Mouse (Mus musculus) lung, adult 18-20 months (tissue): ENCODE results near the gene Zbtb12.
A peak's percentile ranks its signal among the peaks of the same experiment; 100 is the strongest.

Experiments used
- DNase-seq, 2 experiments: peaks; one replicate each; pipeline ENCODE4 v3.0.0; 2022; ENCODE audit warnings: mixed read lengths in 2 of 2

The Zbtb12 gene

DNA sequence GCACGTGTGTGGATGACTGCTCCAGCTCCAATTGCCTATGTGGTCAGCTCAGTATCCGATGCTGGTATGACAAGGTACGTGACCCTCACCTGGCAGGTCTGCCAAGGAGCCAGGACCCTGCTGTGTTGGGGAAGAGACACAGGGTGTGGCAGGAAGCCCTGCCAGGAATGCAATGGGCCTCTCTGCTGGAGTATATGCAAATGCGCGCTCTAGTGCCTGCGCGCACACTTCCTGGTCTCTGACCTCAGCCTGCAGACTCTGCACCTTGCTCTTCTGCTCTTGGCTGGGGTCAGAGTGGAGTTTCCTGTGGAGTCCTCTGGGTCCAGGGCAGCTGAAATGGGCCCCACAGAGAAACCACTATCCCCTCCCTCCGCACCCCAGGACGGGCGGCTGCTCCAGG, 31.7 kb downstream of the Zbtb12 start:
- DNase-seq = no peak

DNA sequence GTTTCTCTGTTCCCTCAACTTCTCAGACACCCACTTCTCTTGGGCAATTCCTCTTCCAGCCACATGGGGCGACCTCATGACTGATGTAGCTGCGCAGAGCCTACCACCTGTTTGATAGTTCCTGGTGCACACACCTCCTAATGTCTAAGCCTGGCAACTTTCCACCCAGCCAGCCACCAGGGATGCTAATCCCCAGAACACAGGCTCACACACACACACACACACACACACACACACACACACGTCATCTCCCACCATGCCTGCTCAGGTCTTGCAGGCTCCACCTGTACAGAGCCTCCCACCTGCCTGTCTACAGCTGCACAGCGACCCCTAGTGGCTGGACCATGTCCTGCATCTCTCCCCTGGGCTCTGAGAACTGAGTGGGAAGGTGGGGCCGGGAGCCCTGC, 32.7 kb downstream of the Zbtb12 start:
- DNase-seq = peak; percentile 80 to 85

DNA sequence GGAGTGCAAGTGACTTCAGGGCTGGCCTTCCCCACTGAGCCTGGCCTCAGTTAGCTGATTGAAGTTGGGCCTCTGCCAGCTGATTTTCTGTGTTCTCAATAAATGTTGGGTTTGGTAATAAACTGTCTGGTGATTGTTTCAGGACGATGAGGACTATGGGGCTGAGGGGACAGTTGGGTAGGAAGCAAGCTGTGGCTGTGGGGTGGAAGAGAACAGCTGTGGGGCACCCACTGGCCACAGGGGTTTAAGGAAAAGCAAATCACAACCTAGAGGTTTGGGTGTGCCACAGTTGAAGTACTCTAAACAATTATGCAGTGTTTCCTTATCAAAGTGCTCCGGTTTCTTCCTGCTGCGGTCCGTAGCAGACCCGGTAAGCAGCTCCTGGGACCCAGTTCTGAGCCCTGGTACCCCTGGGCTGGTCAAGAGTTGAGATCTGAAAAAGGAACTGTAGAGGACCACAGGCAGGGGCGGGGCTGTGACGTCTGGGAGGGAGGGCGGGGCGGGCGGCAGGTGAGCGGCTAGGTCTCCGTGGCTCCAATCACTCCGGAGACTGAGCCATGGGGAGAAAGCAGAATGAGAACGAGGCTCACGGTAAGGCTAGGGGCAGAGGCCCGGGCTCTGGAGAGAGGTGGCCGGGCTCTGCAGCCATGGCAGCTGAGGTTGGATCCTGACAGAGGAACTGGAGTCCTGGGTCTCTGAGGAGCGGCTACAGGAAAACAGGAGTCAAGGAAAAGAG, 34.8 kb downstream of the Zbtb12 start, which contains the start of gene Slc44a4:
Gene Slc44a4, plus strand, starts transcription at position 537 of the 736 bp plus-strand sequence.
- DNase-seq = no peak

DNA sequence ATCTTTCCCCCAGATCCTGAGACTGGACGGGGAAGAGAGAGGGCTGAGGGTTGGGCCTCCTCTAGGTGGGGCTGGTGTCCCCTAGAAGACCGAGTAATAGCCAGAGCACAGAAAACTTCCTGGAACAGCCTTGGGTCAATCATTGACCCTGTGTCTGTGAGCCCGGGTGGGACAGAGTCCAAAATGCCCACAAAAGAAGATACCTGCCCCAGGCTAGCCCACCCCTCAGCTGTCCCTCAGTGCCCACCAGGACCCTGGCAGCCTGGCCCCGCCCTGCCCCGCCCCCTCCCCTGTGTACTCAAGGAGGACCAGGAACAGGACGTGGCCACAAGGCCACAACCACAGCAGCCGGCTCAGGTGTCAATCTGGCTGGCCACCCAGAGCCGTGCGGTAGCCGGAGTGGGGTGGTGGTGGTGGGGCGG, 36.1 kb downstream of the Zbtb12 start:
- peak in 1 of 2 experiments; percentile 64 for DNase-seq

DNA sequence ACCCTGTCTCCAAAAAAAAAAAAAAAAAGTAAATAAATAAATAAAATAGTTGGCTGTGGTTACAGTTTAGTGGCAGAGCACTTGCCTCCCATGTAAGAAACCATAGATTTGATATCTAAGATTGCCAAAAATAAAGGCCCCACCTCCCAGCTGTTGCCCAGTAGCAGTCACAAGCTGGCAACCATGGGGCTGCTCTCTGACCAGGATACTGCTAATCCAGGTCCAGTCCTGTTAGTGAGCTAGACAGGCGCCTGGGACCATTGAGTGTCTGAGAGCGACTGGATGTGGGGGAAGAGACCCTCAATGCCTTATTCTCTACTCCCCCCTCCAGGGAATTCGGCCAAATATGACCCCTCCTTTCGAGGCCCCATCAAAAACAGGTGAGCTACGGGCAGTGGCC, 37.0 kb downstream of the Zbtb12 start:
- DNase-seq = no peak

DNA sequence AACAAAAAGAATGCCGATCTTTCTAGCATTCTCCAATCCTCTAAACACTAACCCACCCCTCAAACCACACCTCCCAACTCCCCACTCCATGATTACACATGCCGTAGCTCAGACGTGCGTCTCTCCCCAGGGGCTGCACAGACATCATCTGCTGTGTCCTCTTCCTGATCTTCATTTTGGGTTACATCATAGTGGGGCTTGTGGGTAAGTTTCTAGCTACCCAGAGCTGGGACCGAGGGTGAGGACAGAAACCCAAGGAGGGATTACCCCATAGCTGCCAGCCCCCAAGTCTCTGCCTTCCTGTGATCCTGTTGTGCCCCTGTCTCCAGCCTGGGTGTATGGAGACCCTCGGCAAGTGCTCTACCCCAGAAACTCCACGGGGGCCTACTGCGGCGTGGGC, 37.9 kb downstream of the Zbtb12 start:
- no peak for DNase-seq

DNA sequence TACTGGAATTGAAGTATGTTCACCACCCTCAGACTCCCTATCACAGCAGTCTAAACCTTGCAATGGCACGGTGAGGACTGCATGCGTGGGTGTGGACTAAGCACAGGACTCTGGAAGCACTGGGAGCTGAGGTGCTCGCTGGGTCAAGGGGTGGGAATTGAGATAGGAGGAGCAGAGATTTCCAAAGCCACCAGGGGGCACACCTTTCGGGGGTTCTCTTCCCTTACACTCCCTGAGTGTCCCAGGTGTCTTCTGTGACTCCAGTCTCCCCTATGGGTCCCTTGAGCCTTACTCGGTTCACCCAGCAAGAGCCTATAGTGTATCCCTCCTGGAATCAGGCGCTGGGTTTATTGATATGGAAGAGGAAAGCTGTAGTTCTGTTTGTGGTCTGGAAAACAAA, 43.7 kb downstream of the Zbtb12 start:
- DNase-seq = no peak

DNA sequence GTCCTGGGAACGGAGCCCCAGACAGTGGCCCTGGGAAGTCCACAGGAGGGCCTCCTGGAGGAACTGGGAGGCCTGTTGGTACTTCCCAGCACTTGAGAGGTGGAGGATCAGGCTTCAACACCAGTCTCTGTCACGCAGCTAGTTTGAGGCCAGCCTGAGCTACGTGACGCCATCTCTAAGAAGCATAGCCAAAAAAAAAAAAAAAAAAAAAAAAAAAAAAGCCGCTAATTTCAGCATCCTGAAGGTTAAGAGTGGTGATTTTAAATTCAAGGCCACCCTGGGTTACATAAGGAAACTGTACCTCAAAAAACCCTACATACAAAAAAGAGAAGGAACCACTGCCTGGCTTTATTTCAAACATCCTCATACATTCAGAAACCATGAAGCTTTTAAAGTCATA, 45.0 kb downstream of the Zbtb12 start:
- DNase-seq = no peak

DNA sequence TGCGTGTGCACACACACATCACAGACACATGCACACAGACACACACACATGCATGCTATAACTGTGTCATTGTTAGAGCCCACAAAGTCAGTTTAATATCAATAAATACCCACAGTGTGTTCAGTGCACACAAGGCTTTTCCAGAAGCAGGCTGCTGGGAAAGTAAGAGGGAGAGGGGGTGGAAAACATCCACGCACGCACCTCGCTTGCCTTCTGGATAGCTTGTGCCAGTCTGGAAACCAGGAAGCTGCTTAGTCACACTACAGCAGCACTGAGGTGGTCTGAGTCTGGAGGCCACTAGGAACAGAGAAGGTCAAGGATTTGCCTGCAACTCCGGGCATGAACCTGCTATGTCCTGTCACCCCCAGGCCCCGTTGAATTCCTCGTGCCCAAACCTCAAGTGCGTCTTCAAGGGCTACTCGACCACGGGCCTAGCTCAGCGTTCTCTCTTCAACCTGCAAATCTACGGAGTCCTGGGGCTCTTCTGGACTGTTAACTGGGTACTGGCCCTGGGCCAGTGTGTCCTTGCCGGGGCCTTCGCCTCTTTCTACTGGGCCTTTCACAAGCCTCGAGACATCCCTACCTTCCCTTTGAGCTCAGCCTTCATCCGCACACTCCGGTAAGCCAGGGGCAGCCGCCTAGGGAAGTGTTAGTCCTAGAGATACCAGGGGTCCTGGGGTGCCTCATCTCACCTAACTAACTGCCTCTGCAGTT, 48.2 kb downstream of the Zbtb12 start:
- DNase-seq = peak in 1 of 2 experiments; percentile 37

DNA sequence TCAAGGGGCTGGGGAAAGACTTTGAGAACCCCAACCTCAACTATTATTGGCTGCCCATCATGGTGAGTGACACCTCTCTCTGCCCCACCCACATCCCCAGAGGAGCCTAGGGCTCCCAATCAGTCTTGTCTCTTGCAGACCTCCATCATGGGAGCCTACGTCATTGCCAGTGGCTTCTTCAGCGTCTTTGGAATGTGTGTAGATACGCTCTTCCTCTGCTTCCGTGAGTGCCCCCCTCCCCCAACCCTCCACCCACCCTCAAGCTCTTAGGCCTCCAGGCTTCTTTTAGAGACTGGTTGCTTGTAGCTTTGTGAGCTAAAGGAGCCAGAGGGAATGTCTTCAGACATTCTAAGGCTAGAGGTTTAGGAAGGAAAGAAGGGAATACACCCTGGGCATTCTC, 49.6 kb downstream of the Zbtb12 start:
- no peak for DNase-seq

DNA sequence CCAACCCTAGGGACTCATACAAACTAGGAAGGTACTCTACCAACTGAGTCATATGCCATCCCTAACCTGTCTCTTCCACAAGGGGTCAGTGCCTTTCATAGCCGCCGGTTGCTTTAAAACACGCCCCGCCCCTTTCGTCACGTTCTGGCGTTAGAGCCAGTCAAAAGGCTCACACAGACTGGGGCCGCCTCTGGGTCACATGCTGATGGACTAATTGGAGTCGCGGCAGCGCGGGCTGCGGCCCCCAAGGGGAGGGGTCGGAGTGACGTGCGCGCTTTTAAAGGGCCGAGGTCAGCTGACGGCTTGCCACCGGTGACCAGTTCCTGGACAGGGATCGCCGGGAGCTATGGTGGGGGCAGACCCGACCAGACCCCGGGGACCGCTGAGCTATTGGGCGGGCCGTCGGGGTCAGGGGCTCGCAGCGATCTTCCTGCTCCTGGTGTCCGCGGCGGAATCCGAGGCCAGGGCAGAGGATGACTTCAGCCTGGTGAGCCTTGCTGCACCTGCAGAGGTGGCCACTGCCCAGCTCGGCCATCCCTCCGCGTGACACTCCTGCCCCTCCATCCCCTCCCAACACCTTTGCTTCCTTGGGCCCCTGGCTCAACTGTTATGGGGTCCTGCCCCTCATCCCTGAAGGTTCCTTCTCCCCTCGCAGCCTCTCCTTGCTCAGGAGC, 51.9 kb downstream of the Zbtb12 start, which contains the start of gene Neu1:
Gene Neu1, plus strand, starts transcription at position 193 of the 674 bp plus-strand sequence.
- peak; percentile 99 for DNase-seq

DNA sequence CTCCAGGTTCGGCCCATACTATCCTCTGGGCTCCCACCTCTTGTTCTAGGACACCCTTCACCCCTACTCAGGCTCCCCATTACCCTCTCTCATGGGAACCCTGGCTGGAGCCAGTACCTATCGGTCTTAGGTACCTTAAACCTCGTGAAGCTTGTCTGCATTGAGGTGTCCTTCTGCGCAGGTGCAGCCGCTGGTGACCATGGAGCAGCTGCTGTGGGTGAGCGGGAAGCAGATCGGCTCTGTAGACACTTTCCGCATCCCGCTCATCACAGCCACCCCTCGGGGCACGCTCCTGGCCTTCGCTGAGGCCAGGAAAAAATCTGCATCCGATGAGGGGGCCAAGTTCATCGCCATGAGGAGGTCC, 52.4 kb downstream of the Zbtb12 start:
- no peak for DNase-seq

DNA sequence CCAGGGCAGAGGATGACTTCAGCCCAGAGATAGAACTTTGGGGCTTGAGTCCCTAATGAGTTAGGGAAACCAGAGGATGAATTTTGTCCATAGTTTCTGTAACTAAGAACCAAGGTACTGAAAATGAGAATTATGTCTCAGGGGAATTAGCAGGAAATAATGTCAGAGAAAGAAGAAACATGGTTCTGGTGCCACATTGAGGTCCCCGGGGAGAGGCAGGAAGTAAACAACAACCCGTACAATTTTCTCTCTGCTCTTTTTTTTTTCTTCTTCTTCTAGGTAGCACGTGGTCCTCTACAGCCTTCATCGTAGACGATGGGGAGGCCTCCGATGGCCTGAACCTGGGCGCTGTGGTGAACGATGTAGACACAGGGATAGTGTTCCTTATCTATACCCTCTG, 53.0 kb downstream of the Zbtb12 start:
- DNase-seq = no peak

DNA sequence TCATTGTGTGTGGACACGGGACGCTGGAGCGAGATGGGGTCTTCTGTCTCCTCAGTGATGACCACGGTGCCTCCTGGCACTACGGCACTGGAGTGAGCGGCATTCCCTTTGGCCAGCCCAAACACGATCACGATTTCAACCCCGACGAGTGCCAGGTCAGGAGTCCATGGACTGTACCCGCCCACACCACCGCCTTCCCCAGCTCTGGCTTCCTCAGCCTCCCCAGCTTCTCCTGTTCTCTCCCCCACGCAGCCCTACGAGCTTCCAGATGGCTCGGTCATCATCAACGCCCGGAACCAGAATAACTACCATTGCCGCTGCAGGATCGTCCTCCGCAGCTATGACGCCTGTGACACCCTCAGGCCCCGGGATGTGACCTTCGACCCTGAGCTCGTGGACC, 54.7 kb downstream of the Zbtb12 start:
- no peak for DNase-seq

DNA sequence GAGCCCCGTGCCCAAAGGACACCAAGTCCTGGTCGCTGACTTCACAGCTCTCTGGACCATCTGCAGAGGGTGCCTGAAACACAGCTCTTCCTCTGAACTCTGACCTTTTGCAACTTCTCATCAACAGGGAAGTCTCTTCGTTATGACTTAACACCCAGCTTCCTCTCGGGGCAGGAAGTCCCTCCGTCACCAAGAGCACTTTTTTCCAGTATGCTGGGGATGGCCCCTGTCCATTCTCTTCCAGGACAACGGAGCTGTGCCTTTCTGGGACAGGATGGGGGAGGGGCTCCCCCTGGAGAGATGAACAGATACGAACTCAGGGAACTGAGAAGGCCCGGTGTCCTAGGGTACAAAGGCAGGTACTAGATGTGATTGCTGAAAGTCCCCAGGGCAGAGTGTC, 55.5 kb downstream of the Zbtb12 start:
- no peak for DNase-seq

DNA sequence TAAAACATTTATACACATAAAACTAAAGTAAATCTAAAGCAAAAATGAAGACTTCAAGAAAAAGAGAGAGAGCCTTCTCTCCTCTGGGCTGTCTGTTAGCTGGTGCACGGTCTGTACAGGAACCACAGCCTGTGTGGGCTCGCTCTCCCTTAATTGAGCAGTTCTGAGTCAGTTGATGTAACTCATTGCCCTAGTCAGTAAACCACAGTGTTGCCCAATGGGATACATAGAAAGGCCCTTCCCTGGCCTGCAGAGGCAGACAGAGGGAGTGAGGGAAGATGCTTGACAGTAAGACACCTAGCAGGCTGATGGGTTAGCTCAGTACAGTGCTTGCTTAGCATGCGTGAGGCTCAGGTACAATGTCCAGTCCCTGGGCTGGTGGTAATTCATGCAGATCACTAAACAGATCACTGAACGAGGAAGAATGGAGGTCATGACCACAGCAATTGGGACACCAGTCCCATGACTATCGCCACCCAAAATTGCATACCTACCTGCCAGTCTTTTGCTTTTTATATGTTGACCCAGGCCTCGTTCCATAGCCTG, 58.8 kb downstream of the Zbtb12 start:
- no peak for DNase-seq

DNA sequence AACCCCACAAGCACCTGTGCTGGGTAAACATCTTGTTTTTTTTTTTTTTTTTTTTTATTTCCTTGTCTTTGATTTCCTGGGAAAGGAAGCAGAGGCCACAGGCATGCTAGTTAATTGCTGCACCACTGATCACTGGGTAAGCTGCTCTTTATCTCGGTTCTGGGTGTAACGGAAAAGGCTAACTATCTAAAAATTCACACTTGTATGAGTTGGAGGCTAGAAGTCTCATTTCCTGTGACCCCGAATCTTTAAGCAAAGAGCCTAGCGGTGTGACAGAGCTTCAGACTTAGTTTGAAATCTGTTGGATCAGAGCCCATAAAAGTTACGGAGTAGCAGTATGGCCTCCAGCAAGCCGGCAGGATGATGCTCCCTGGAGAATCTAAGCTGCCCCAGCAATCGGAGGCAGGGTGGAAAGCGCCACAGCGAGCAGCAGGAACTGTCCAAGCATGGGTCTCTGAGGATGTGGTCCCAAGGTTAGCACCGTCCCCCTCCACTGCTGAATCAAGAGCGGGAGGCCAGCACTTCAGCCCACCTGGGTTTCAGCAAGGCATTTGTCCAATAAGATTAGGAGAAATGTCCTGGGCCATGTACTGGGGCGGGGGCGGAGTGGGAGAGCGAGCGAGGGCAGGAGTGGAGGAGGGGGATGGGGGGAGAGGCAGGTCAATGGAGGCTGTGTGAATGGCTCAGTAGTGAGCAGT, 62.2 kb downstream of the Zbtb12 start:
- no peak for DNase-seq

DNA sequence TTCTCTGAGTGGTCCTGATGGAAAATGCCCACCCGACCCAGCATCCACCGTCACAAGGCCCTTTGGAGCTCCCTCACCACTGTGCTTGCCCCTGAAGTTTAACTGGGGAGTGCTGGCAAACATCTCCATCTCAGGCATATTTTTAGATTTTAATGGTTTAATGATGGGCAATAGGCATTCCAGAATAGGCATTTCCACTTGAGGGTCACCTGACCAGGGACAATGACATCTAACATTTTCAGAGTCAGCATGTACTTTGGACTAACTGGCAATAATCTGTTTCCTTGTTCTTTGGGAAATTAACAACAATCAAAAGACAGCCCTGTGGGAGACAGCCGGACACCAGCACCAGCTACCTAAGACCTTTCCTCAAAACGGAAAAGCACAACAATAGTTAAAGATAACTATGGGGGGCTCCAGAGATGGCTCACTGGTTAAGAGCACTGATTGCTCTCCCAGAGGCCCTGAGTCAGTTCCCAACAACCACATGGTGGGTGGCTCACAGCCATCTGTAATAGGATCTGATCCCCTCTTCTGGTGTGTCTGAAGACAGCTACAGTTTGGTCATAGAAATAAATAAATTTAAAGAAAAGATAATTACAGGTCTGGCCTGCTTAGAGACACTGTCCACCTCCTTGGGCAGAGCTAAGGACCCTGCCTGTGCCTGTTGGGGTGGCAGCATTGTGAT, 64.0 kb downstream of the Zbtb12 start:
- DNase-seq = no peak

DNA sequence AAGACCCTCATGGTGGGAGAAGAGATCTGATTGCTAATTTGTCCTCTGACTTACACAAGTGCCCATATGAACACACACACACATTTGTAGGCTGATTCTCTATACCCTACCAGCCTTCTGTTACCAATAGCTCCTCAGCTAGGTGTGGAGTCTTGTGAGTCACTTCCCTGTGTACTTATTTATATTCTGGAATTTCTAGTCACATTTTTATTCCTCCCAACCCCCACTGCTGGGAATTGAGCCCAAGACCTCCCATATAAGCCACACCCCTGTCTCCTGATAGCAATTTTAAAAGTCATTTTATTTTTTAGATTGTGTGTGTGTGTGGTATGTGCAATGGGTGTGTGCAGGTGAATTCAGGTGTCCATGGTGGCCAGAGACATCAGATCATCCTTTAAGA, 65.1 kb downstream of the Zbtb12 start:
- no peak for DNase-seq
